Mouse (Mus musculus): Measurements from ENCODE around the gene Fam122a.
A peak's percentile ranks its signal among the peaks of the same experiment; 100 is the strongest.

DNA sequence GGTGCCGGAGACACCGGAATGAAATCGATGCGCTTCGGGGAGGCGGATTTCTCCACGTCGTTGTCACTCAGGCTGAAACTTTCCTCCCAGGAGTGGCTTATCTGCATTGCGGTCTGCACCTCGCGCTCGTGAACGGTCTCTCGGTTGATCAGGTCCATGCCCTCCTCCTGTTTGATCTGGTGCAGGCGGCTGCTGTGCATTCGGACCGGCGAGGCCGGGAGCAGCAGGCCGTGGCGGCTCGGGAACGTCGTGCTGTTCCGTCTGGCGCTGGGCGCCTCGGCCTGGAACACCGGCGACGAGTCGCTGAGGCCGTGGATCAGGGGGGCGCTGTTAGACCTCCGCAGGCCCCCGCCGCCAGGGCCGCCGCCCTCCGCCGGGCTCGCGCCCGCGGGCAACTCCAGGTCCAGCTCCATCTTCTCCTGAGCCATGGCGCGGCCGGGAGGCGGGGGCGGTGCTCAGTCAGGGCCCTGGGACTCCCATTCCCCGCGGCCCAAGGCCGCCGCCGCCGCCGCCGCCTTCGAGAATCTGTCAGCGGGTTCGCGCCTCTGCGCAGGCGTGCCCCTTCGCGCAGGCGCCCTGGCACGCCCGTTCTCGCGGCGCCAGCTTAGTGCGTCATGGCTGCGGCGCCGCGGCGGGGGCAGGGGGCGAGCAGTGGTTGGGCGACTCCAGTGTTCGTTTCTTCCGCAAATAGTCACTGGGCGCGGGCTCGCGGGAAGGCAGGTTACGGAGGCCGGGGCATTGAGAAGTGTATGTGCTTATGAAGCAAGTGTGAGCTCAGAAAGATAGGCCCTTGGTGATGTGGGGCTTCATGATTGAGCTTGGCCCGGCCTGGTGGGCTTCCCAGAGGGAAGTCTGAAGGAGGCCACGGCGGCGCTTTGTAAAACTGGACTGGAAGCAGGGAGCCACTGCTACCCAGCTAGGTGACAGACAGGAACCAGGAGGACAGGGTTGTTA is at the start of gene Fam122a:
- peak; percentile 65 for TF ChIP-seq POLR2A (IDR thresholded peaks at IDR 0.05; ENCODE audit: extremely low read depth, insufficient read depth, low read length)
- TF ChIP-seq CTCF (IDR thresholded peaks at IDR 0.05; ENCODE audit: extremely low read depth, insufficient read depth, low read length): no peak
